Mouse (Mus musculus) activated CD4-positive, CD25-positive, alpha-beta regulatory T cell, adult 4 months (primary cell): ENCODE data around the gene Mtcl1. TPM values are rescaled to one million over a fixed set of nuclear protein-coding genes. Genes with fewer than 3 reads are reported as not detected.

Source experiments
- ATAC-seq: one replicate; pipeline ENCODE4 v1.8.0; 2017
- polyA plus RNA-seq, 2 experiments: library from polyadenylated mRNA; unstranded; fragments of 100-300 nt; shearing (Covaris generic); gene quantifications; one replicate each; pipeline ENCODE4 v1.2.1; 2017

Mtcl1 gene
- polyA plus RNA-seq, 2 experiments from 2014 or later, result not detected

- no peak for ATAC-seq
Measured at GRCm38 (mm10) chr17:66407833-66408232, 41.7 kb downstream of the Mtcl1 start.

- no peak for ATAC-seq
Measured at GRCm38 (mm10) chr17:66405601-66406000, 43.9 kb downstream of the Mtcl1 start.

- ATAC-seq, result no peak
Measured at GRCm38 (mm10) chr17:66404883-66405590, 44.5 kb downstream of the Mtcl1 start.

DNA sequence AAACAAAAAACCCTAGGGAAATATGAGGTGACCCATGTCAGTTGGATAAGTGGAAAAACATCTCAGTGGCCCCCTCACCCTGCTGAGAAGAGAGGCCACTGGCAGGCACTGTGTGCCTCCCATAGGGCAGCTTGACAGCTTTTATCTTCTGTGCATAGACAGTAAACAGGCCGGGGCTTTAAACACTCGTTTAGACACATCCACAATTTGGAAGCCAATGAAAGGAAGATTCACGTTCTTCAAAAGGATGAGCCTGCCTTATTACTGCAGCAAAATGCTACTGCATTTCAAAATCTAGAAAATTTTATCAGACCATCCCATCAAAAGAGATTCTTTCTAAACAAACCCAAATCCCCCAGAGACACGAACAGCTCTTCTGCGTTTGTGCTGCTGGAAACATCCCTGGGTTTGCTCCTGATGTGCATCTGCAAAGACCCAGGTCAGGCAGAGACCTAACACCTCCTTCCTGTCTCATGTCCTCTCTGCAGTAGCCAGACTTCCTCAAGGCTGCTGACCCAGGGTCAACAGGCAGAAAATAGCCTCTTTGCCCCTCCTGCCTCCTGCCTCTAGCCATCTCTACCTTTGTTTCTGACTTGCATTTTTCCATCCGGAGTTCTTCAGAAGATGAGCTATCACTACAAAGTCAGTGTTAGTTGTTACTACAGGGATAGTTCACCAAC is 46.6 kb downstream of the Mtcl1 start:
- no peak for ATAC-seq

- no peak for ATAC-seq
Measured at GRCm38 (mm10) chr17:66401596-66402265, 47.8 kb downstream of the Mtcl1 start.

GRCm38 (mm10) chr17:66399780-66400179 is 49.8 kb downstream of the Mtcl1 start:
- ATAC-seq, result no peak

- ATAC-seq, result no peak
Measured at GRCm38 (mm10) chr17:66394571-66394970, 55.0 kb downstream of the Mtcl1 start.

DNA sequence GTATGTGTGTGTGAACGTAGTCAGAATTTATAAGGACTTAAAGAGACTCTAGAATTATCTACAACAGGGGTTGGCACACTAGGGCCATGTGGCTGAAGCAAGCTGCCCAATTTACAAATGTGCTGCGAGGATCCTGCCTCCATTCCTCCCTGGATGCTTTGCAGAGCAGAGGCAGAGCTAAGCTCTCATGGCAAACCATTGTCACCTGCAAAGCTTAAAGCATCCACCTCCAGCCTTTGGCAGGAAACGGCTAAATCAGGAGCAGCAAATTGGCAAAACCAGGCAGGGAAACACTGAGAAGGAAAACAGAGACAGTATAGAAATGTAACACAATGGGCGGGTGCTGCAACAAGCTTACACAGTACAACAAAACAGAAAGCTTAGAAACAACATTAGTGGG is 61.2 kb downstream of the Mtcl1 start:
- ATAC-seq, result no peak

DNA sequence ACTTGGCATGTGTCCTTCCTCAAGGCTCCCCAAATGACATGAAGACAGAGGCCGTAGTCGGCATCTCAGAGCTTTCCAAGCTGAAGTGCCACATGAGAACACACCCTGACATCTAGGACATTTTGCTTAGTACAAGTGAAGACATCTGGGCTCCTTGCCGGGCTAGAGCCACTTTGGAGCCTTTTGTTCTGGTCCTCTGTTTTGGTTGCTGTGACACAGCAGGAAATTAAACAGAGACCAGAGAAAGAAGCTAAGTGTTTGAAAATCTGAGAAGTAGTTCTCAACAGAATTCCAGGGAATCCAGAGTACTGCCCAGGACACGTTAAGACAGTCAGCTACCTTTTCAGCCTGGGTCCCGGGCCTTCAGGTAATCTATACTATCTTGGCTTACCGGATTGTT is 68.2 kb downstream of the Mtcl1 start:
- ATAC-seq, result no peak

DNA sequence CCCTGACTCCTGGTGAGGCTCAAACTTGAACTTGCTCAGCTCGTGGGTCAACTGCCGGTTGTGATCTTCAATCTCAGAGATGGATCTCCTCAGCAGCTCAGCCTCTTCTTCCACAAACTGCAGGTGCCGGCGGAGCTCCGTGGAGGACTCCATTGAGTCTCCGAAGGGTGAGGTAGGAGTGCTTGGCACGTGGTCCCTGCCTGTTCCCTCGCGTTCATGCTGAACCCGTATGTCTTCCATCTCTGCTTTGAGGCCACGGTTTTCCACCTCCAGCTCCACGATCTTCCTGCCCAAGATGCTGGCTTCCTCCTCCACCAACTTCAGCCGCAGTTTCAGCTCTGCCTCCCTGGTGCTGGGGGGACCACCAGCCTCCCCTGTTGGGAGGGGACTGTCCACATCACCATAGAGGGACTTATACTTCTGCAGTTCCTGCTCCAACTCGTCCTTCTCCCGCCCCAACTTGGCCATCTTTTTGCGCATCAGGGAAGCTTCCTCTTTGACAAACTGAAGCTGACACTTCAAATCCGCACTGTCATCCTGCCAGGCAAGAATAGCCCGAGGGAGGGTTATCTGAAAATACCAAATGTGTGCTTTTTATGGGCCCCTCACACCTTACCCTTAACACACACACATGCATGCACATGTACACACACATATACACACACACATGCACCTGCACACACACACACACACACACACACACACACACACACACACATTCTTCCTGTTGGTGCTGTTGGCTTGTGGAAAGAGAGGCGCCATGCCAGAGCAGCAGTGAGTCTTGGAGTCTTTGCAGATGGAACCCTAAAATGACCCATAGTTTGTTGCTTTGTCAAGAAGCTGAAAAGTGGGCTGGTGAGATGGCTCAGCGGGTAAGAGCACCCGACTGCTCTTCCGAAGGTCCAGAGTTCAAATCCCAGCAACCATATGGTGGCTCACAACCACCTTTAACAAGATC is 69.4 kb downstream of the Mtcl1 start:
- no peak for ATAC-seq

- ATAC-seq, result no peak
Measured at GRCm38 (mm10) chr17:66379308-66379707, 70.2 kb downstream of the Mtcl1 start.

DNA sequence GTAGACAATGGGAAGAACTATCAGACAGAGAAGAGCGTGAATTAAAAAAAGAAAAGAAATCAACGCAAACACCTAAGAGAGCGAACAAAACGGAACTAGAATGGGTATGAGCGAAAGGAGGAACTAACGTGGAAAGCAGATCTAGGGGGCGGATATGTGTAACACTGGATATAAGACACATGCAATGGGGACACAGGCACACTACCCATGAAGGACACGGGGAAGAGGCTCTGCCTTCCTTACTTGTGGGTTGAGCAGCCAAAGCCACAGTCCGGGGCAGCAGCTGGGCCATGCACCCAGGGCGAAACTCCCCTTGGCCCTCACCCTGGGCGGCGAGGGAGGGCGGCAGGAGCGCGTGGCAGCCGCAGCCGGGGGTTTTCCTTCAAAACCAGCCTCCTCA is 71.4 kb downstream of the Mtcl1 start:
- no peak for ATAC-seq

- ATAC-seq, result no peak
Measured at GRCm38 (mm10) chr17:66374633-66375272, 74.8 kb downstream of the Mtcl1 start.

DNA sequence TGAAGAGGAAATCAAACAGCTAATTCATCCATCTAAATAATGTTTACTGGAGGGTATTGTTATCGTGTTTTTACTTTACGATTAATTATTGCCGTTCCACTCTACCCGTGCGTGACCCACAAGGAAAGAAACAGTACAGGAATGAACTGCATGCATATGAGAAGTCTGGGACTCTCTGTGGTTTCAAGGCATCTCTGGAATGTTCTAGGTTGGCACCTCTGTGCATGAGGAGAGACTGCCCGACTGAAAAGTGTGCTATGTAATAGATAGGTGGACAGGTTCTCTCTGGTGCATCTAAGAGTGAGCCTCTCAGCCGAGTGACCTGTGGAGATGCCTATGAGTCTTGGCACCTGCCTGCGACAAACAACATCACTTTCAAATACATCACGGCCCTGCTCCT is 78.7 kb downstream of the Mtcl1 start:
- ATAC-seq, result no peak

DNA sequence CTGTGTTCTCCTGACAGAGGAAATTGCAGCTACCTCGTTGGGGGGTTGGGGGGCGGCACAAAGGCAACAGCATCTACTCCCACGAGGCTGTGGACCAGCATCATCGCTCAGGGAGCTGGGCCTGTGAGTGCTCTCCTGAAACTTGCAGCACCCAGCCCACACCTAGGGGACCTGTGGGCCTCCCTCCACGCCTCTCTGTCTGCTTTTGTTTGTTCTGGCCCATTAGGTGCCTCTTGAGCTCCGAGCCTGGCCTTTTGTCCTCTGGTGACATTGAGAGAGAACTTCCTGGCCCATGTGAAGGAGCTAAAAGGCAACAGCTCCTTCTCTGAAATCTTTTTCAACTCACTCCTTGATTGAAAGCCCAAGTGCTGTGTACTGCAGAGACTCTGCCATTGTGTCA is 79.8 kb downstream of the Mtcl1 start:
- no peak for ATAC-seq

GRCm38 (mm10) chr17:66368127-66368526 is 81.4 kb downstream of the Mtcl1 start:
- no peak for ATAC-seq

- no peak for ATAC-seq
Measured at GRCm38 (mm10) chr17:66365664-66366063, 83.9 kb downstream of the Mtcl1 start.

DNA sequence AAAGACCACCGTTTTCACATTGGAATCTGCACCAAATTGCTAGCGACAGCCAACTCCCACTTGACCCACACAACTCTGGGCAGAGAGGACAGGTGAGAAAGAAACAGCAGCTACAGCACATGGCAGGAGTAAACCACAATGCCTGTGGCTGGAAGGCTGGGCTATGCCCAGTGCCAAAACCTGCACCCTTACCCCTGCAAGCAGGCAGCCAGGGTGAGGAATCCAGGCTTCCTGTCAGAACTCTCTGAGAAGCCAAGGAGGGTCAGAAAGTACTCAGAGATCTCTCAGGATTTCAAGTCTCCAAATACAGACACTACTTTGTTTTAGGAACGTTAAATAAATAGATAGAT is 84.3 kb downstream of the Mtcl1 start:
- ATAC-seq, result no peak

DNA sequence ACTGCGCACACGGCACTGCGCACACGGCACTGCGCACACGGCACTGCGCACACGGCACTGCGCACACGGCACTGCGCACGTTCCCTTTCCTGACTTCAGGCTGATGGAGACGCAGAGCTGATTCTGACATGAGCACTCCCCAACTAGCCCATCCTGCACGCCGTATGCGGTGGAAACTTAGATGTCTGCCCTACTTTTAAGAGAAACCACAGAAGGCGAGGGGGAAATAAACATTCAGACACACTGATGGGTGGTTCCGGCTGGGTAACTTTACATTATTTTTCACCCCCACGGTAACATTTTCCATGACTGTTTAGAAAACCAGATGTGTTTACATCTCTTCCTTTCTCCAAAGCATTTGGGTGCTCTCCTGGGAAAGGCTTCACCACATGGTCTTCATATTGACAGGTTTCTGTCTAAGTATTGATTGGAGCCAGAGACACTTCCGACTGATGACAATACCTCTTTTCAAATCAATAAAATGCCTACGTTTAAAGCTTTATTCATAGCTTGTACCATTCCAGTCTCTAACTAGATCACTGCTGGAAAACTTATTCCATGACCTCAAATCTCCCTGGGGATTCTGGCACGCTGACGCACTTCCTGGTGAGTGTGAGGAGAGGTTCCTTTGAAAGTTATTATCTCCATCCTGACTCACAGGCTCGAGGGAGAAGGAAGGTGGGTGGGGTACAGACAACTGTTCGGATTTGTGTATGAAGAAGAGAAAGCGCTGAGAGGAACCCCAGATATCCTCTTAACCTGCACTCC is 84.8 kb downstream of the Mtcl1 start:
- no peak for ATAC-seq

GRCm38 (mm10) chr17:66363852-66364524 is 85.6 kb downstream of the Mtcl1 start:
- no peak for ATAC-seq
